Mouse (Mus musculus) lung, embryonic 14.5 days (tissue): Measurements from ENCODE around the gene Crip1. TPM values are rescaled to one million over a fixed set of nuclear protein-coding genes. Genes with fewer than 3 reads are reported as not detected.
A peak's percentile ranks its signal among the peaks of the same experiment; 100 is the strongest.

Experiments used
- ATAC-seq: fragments of 200-750 bp; cut with Nextera tagmentation; 2 replicates; pipeline ENCODE4 v1.8.0; 2017; ENCODE audit warnings: mild to moderate bottlenecking, moderate TSS enrichment, moderate library complexity; ENCODE audit not compliant: insufficient read depth
- DNase-seq: peaks from one replicate; pipeline ENCODE4 v3.0.0-alpha.2; 2015
- H3K27ac ChIP-seq: fragments of 300-500 bp; sonication (generic); 2 replicates; pipeline ENCODE4 v1.5.1; 2014; ENCODE audit warnings: low read depth, mild to moderate bottlenecking, moderate library complexity
- H3K27me3 ChIP-seq: fragments of 300-500 bp; sonication (generic); 2 replicates; pipeline ENCODE4 v1.6.1; 2014; ENCODE audit warnings: low read length, control low read depth; ENCODE audit not compliant: insufficient read depth
- H3K36me3 ChIP-seq: fragments of 300-500 bp; sonication (generic); 2 replicates; pipeline ENCODE4 v1.6.1; 2014; ENCODE audit warnings: control low read depth; ENCODE audit not compliant: insufficient read depth
- H3K4me1 ChIP-seq: fragments of 300-500 bp; sonication (generic); 2 replicates; pipeline ENCODE4 v1.6.1; 2014; ENCODE audit warnings: antibody characterized with exemption, control low read depth; ENCODE audit not compliant: insufficient read depth
- H3K4me2 ChIP-seq: fragments of 300-500 bp; sonication (generic); 2 replicates; pipeline ENCODE4 v1.6.1; 2014; ENCODE audit warnings: mild to moderate bottlenecking
- H3K4me3 ChIP-seq: fragments of 300-500 bp; sonication (generic); 2 replicates; pipeline ENCODE4 v1.5.1; 2014; ENCODE audit warnings: low read depth, low read length
- H3K9ac ChIP-seq: fragments of 300-500 bp; sonication (generic); 2 replicates; pipeline ENCODE4 v1.6.1; 2014
- H3K9me3 ChIP-seq: fragments of 300-500 bp; sonication (generic); 2 replicates; pipeline ENCODE4 v1.6.1; 2016; ENCODE audit warnings: low read depth, low read length, control low read depth
- CTCF ChIP-seq: IDR thresholded peaks from 2 replicates; pipeline ENCODE4 v1.5.1; 2016; ENCODE audit warnings: antibody characterized with exemption, low read depth
- WGBS: fragments of 180-500 bp; shearing (Covaris S2); extraction: QIAGEN DNeasy Blood & Tissue Kit; methylation state at CpG from one replicate; pipeline ENCODE4 v1.1.7; 2014; 5-methylcytosine and 5-hydroxymethylcytosine counted together
- polyA plus RNA-seq: library from polyadenylated mRNA; unstranded; fragments of >200 nt; fragmentation: Nextera tagmentation; extraction: Ambion mirVana; gene quantifications from 2 replicates; pipeline ENCODE4 v1.2.1, GENCODE M21; 2014

Gene Crip1
- polyA plus RNA-seq, 1 experiment from 2014 or later: 237 TPM

GRCm38 (mm10) chr12:113148381-113149035 lies 2.4 kb downstream of the Crip1 start:
- H3K4me1 ChIP-seq: 0 out of 2 replicates have a peak, but pooled peaks cover 2% of the 10 kb centered on the region
- WGBS: 34% methylated on average over 16 of the region's 16 CpGs
- H3K9ac ChIP-seq: no peak overlapping the region

GRCm38 (mm10) chr12:113149341-113149740 lies 3.2 kb downstream of the Crip1 start:
- ATAC-seq (no peak), DNase-seq (no peak)
- no peak overlapping the region for H3K4me2 ChIP-seq
- no peak overlapping the region for H3K4me3 ChIP-seq
- 58% methylated on average over 4 of the region's 4 CpGs for WGBS
- peaks cover 18% of the 10 kb centered on the region; the same call in 1 of the 2 replicates for H3K27me3 ChIP-seq
- H3K27ac ChIP-seq: no peak overlapping the region
- H3K9ac ChIP-seq: no peak overlapping the region
- TF ChIP-seq CTCF: no peak
- H3K9me3 ChIP-seq: no peaks in the 10 kb centered on the region
- peaks cover 15% of the 10 kb centered on the region for H3K36me3 ChIP-seq
- 0 out of 2 replicates have a peak, but pooled peaks cover 2% of the 10 kb centered on the region for H3K4me1 ChIP-seq

More at GRCm38 (mm10) chr12:113148381-113149035, 2.4 kb downstream of the Crip1 start:
- ATAC-seq (no peak), DNase-seq (peak; percentile 22)
- H3K4me2 ChIP-seq: no peak overlapping the region
- no peaks in the 10 kb centered on the region for H3K9me3 ChIP-seq
- H3K27ac ChIP-seq: no peak overlapping the region
- peaks cover 18% of the 10 kb centered on the region; the same call in 1 of the 2 replicates for H3K27me3 ChIP-seq
- no peak for TF ChIP-seq CTCF
- peaks cover 22% of the 10 kb centered on the region for H3K36me3 ChIP-seq
- H3K4me3 ChIP-seq: no peak overlapping the region

GRCm38 (mm10) chr12:113149896-113150295 lies 3.8 kb downstream of the Crip1 start:
- no peak overlapping the region for H3K9ac ChIP-seq
- 73% methylated on average over 3 of the region's 3 CpGs for WGBS
- no peak overlapping the region for H3K4me2 ChIP-seq
- H3K4me3 ChIP-seq: no peak overlapping the region
- no peak overlapping the region for H3K27ac ChIP-seq
- peaks cover 3% of the 10 kb centered on the region; the same call in 1 of the 2 replicates for H3K4me1 ChIP-seq
- peaks cover 18% of the 10 kb centered on the region; the same call in 1 of the 2 replicates for H3K27me3 ChIP-seq
- peaks cover 10% of the 10 kb centered on the region; the same call in 1 of the 2 replicates for H3K36me3 ChIP-seq
- no peaks in the 10 kb centered on the region for H3K9me3 ChIP-seq
- TF ChIP-seq CTCF: no peak
- ATAC-seq: no peak
- DNase-seq: no peak

GRCm38 (mm10) chr12:113150591-113150990 lies 4.5 kb downstream of the Crip1 start:
- ATAC-seq: no peak
- 71% methylated on average over 4 of the region's 4 CpGs for WGBS
- no peak for DNase-seq
- H3K4me2 ChIP-seq: no peak overlapping the region
- no peak for TF ChIP-seq CTCF
- no peaks in the 10 kb centered on the region for H3K9me3 ChIP-seq
- no peak overlapping the region for H3K27ac ChIP-seq
- H3K9ac ChIP-seq: no peak overlapping the region
- H3K4me1 ChIP-seq: peaks cover 6% of the 10 kb centered on the region; the same call in 1 of the 2 replicates
- peaks cover 18% of the 10 kb centered on the region; the same call in 1 of the 2 replicates for H3K27me3 ChIP-seq
- H3K36me3 ChIP-seq: peaks cover 5% of the 10 kb centered on the region; the same call in 1 of the 2 replicates
- no peak overlapping the region for H3K4me3 ChIP-seq

GRCm38 (mm10) chr12:113151046-113151445 lies 4.9 kb downstream of the Crip1 start:
- 0 out of 2 replicates have a peak, but pooled peaks cover under 1% of the 10 kb centered on the region for H3K36me3 ChIP-seq
- H3K9ac ChIP-seq: no peak overlapping the region
- no peak for DNase-seq
- H3K4me2 ChIP-seq: peak overlapping the region; percentile 86
- ATAC-seq: no peak
- H3K4me3 ChIP-seq: no peak overlapping the region; the same call in 1 of the 2 replicates
- WGBS: 65% methylated on average over 8 of the region's 8 CpGs
- peaks cover 6% of the 10 kb centered on the region; the same call in 1 of the 2 replicates for H3K4me1 ChIP-seq
- peaks cover 18% of the 10 kb centered on the region; the same call in 1 of the 2 replicates for H3K27me3 ChIP-seq
- H3K27ac ChIP-seq: no peak overlapping the region
- H3K9me3 ChIP-seq: no peaks in the 10 kb centered on the region
- no peak for TF ChIP-seq CTCF

GRCm38 (mm10) chr12:113151661-113152271 lies 5.7 kb downstream of the Crip1 start:
- Histone ChIP-seq H3K4me1 (peaks cover 5% of the 10 kb centered on the region; the same call in 1 of the 2 replicates), H3K36me3 (no peaks in the 10 kb centered on the region), H3K27ac (no peak overlapping the region), H3K9me3 (no peaks in the 10 kb centered on the region), H3K4me2 (peak overlapping the region; percentile 86), H3K27me3 (peaks cover 18% of the 10 kb centered on the region; the same call in 1 of the 2 replicates), H3K4me3 (peak overlapping the region; percentile 53), H3K9ac (peak overlapping the region; percentile 48)
- DNase-seq (peak; percentile 48), ATAC-seq (no peak)
- WGBS: 1% methylated on average over 36 of the region's 36 CpGs
- TF ChIP-seq CTCF: no peak

GRCm38 (mm10) chr12:113152272-113152661 lies 6.2 kb downstream of the Crip1 start:
- Histone ChIP-seq H3K9me3 (no peaks in the 10 kb centered on the region), H3K27me3 (peaks cover 18% of the 10 kb centered on the region; the same call in 1 of the 2 replicates), H3K27ac (no peak overlapping the region), H3K36me3 (no peaks in the 10 kb centered on the region), H3K9ac (peak overlapping the region; percentile 48), H3K4me3 (peak overlapping the region; percentile 53), H3K4me1 (peaks cover 9% of the 10 kb centered on the region), H3K4me2 (peak overlapping the region; percentile 86)
- WGBS: 20% methylated on average over 19 of the region's 19 CpGs
- ATAC-seq: no peak
- no peak for TF ChIP-seq CTCF
- DNase-seq: no peak
